Mouse (Mus musculus): Measurements from ENCODE around the gene Gm11172.
"Not testable (repeated sequence)": the region's sequence is repeated elsewhere in the genome, so short reads cannot be mapped to it uniquely, and the experiment has no call there.

Gene Gm11172

GRCm38 (mm10) chr16:10785371-10786231, 27.1 kb upstream of the Gm11172 start, which contains the start of gene Socs1:
Gene Socs1, minus strand, starts transcription at chr16:10785536.
- DNase-seq (ENCODE audit: low spot score): peak; percentile 76

- DNase-seq (ENCODE audit: low spot score): peak; percentile 69
Measured at GRCm38 (mm10) chr16:10786288-10786687, 26.4 kb upstream of the Gm11172 start.

DNA sequence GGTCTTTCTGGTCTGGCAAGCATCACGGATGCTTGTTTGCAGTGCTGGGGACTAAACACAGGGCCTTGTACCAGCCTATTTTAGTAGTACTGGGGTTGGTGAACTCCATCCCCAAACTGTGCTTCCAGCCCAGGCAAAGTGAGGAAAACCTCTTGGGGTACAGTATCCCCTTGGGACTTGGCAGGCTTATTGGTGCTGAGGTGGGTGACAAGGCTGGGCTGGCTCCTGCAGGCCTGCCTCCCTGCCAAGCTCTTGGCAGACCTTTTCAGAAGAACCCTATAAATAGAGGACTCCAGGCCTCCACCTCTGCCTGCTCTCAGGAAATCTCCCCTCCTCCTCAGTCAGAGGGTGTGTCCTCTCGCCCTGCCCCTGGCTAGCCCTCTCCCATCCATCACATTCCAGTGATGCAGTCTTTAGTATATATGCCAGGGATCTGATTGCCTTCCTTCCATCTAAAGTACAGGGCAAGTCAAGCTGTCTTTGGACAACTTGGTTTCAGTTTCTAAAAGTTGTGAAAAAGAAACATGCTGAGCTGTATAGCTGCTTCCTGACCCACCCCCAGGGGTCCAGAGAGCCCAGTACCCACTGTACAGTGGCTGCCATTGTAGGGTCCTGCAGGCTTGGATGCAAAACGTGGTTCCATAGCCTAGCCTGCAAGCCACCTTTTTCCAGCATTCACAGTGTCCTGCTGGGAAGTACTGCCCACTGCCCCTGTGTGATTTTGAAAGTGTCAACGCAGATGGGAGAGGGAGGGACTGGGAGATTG, 25.8 kb upstream of the Gm11172 start:
- DNase-seq (ENCODE audit: low spot score): no peak

- no peak for DNase-seq (ENCODE audit: low spot score)
Measured at GRCm38 (mm10) chr16:10787548-10788058, 25.1 kb upstream of the Gm11172 start.

DNA sequence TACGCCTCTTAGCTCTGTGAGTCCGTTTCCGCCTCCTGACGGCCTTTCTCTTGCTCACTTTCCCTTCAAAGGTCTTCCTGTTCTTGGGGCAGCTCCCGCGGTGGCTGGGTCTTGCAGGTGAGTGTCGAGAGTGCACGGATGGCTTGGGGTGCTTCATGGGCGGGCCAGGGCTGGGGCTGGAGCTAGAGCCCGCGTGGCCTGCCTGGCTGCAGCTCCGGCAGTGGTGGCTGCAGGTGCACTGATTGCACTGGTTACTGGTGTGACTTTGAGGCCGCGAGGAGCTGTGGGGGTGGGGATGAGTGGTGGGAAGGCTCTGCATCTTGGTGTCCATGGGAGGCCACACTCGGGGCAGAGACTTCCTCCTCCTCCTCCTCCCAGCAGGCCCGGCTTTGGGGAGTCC, 24.4 kb upstream of the Gm11172 start, which contains the start of gene Tnp2:
Gene Tnp2 (minus strand): TSS at position 390 of the 400 bp plus-strand sequence.
- DNase-seq (ENCODE audit: low spot score): no peak

- no peak for DNase-seq (ENCODE audit: low spot score)
Measured at GRCm38 (mm10) chr16:10788866-10789265, 23.8 kb upstream of the Gm11172 start.

DNA sequence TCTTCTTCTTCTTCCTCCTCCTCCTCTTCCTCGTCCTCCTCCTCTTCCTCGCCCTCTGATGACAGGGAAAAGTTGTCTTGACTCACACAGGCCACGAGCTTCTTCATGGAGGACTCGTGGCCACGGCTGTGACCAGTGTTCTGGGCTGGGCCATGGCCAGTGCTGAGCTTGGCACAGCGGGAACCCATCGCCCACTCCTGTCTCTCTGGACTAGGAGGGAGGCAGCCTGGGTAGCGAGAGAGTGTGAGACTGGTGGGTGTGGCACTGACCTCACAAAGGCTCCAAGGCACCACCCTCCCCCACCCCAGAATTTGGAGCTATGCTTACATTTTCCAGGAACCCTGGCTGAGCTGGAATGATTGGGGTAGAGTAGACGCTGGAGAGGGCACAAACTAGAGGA, 22.0 kb upstream of the Gm11172 start, which contains the start of gene Prm3:
Gene Prm3 (minus strand): TSS at position 213 of the 400 bp plus-strand sequence.
- DNase-seq (ENCODE audit: low spot score): no peak

- no peak for DNase-seq (ENCODE audit: low spot score)
Measured at GRCm38 (mm10) chr16:10796034-10796433, 16.7 kb upstream of the Gm11172 start, which contains the start of gene Prm2. Gene Prm2, minus strand, starts transcription at chr16:10796134.

- DNase-seq (ENCODE audit: low spot score): not testable (repeated sequence)
Measured at GRCm38 (mm10) chr16:10802420-10802819, 10.3 kb upstream of the Gm11172 start.

DNA sequence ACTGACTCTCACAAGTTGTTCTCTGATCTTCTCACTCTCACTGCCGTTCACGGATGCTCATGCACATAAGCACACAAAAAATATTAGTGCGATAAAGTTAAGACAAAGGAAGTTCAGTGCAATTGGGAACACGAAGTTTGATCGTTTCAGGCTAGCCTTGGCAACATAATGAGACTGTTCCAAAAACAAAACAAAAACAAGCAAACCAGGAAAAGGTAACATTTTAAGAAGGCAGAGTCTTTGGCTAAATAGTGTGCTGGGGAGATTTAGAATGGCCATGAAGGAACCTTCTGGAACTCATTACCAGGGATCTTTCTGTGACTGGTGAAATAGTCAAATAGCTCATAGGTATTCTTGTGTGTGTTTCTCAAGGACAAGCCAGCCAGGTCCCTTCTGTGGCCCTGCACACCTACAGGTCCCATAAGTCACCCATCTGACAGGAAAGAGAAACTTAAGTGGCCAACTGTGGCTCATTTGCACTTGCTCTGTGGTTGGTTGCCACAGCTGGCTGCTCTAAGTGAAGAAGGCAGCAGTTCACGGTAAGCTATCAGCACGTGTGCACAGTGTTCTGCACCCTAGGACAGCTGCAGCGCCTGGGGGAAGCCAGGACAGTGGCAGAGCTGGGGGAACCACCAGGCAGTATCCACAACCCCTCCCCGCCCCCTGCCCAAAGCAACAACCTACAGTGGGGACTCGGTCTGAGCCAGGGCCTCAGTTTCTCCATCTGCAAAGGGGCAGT, 6.8 kb upstream of the Gm11172 start, which contains the start of gene Prm1:
Gene Prm1 (minus strand): TSS at position 51 of the 739 bp plus-strand sequence.
- DNase-seq (ENCODE audit: low spot score): no peak

DNA sequence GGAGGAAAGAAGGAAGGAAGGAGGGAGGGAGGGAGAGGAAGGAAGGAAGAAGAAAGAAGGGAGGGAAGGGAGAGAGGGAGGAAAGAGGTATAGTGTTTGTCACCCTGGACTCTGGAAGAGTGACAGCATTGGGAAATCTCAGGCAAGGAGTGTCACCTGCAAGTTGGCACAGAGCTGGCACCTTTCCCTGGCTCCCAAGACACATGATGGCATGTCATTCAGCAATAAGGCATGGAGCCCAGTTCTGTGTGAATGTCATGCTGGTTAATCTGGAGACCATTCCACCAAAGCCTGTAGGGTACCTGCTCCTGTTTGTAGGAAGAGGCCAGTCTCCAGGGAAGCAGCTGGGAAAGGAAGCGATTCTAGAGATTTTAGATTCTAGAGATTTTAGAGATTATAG, 2.3 kb upstream of the Gm11172 start:
- no peak for DNase-seq (ENCODE audit: low spot score)

- no peak for DNase-seq (ENCODE audit: low spot score)
Measured at GRCm38 (mm10) chr16:10813726-10814125, 1.0 kb downstream of the Gm11172 start.

GRCm38 (mm10) chr16:10814864-10815263, 2.1 kb downstream of the Gm11172 start:
- DNase-seq (ENCODE audit: low spot score): no peak

DNA sequence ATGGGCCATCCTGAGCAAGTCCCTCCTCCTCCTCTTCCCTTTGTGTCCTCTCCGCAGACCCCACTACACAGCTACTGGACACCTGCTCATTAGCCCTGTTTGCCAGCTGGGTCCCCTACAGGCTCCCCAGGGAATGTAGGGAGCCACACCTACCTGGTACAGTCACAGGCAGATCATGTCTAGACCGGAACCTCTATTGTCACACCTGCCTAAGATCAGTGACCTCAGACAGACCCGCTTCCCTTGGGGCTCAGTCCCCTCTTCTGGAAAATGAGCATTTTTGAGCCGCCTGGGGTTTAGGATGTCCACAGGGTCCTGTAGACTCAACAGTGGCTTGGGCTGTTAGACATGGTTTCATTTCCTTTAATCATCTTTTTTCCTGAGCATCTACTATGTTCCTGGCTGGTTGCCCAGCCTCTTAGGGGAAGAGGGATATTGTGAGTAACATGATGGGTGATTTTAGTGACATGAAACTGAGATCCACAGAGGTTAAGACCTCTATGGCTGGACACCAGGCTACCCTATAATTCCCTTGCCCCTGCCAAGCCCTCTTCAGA, 5.9 kb downstream of the Gm11172 start:
- DNase-seq (ENCODE audit: low spot score): no peak

DNA sequence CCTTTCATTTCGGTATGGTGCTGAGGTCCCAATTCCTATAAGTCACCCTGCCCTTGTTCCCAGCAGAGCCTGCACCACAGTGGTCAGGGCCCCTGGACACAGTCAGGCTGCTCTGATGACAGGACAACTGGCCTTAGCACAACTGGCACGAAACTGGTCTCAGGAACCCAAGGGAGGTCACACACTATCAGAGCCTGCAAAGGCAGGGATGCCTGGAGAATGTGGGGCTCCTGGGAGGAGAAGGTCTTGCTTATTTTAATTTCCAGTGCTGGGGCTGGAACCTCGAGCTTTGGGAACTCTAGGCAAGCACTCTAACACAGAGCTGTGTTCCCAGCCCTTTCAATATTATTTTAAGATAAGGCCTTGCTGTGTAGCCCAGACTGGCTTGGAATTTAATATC, 7.3 kb downstream of the Gm11172 start:
- no peak for DNase-seq (ENCODE audit: low spot score)

GRCm38 (mm10) chr16:10821387-10821786, 8.7 kb downstream of the Gm11172 start:
- DNase-seq (ENCODE audit: low spot score): no peak

GRCm38 (mm10) chr16:10824536-10824935, 11.8 kb downstream of the Gm11172 start:
- DNase-seq (ENCODE audit: low spot score): no peak

- DNase-seq (ENCODE audit: low spot score): no peak
Measured at GRCm38 (mm10) chr16:10825840-10826239, 13.1 kb downstream of the Gm11172 start.

DNA sequence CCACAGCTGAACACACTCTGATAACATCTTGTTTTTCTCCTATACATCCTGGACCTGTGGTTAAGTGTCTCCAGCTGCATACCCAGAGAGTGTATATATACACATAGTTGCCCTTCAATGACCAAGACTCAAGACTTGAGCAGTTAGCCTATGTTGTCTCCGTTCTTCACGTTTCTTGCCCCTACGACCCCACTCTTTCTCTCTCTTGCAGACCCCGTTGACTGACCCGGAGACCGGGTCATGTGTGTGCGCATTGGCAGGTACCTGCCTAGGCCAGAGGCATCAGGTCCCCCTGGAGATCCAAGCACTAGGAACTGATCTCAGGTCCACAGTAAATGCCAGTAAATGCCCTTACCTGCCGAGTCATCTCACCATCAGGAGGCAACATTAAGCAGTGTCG, 14.6 kb downstream of the Gm11172 start:
- DNase-seq (ENCODE audit: low spot score): no peak

- DNase-seq (ENCODE audit: low spot score): no peak
Measured at GRCm38 (mm10) chr16:10827766-10828460, 15.2 kb downstream of the Gm11172 start.

DNA sequence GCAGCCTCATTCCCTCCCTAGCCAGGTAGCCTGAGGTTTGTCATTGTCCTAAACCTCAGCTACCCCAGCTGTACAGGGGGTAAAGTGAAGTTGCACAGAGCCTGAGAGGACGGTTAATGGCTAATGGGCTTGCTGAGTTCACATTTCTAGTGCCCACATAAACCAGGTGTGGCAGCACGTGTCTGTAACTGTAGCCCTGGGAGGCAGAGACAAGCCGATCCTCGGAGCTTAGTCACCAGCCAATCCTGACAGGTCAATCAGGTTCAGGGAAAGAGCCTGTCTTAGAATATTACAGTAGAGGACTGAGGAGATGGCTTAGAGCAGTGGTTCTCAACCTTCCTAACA, 15.7 kb downstream of the Gm11172 start:
- DNase-seq (ENCODE audit: low spot score): no peak
